Mouse (Mus musculus): Measurements from ENCODE around the gene Ntn5. TPM values are rescaled to one million over a fixed set of nuclear protein-coding genes. Genes with fewer than 3 reads are reported as not detected.

The Ntn5 gene
- total and polyA plus RNA-seq, 2 experiments from 2014 or later: 0.80 to 0.94 TPM

GRCm38 (mm10) chr7:45739162-45739763 is 55.4 kb downstream of the Ntn5 start:
- peak; percentile 85 for TF ChIP-seq CTCF (IDR thresholded peaks at IDR 0.05; ENCODE audit: low read depth)
- no peaks in the 10 kb centered on the region for H3K9me3 ChIP-seq (ENCODE audit: low read length)
- no peaks in the 10 kb centered on the region for H3K27me3 ChIP-seq (ENCODE audit: insufficient read depth, low read length)
- DNase-seq (ENCODE audit: low spot score): peak; percentile 92
- H3K9ac ChIP-seq (replicated peaks; ENCODE audit: low read length): no peak overlapping the region
- H3K4me1 ChIP-seq (ENCODE audit: insufficient read depth, low read length): no peaks in the 10 kb centered on the region
- H3K27ac ChIP-seq: no peak overlapping the region
- ATAC-seq: peak; percentile 86
- no peaks in the 10 kb centered on the region for H3K36me3 ChIP-seq (ENCODE audit: insufficient read depth, low read length)
- WGBS: 7% methylated on average over 9 of the region's 9 CpGs
- no peak overlapping the region for H3K4me3 ChIP-seq (ENCODE audit: low read length)
- H3K4me2 ChIP-seq (ENCODE audit: low read depth, low read length): no peak overlapping the region

GRCm38 (mm10) chr7:45739820-45740219 is 56.0 kb downstream of the Ntn5 start:
- Histone ChIP-seq H3K27ac (no peak overlapping the region), H3K36me3 (ENCODE audit: insufficient read depth, low read length) (no peaks in the 10 kb centered on the region), H3K9me3 (ENCODE audit: low read length) (no peaks in the 10 kb centered on the region), H3K4me2 (ENCODE audit: low read depth, low read length) (no peak overlapping the region), H3K27me3 (ENCODE audit: insufficient read depth, low read length) (no peaks in the 10 kb centered on the region), H3K4me3 (ENCODE audit: low read length) (no peak overlapping the region), H3K4me1 (ENCODE audit: insufficient read depth, low read length) (no peaks in the 10 kb centered on the region), H3K9ac (replicated peaks; ENCODE audit: low read length) (no peak overlapping the region)
- DNase-seq (ENCODE audit: low spot score) (no peak), ATAC-seq (no peak)
- WGBS: 69% methylated on average over 10 of the region's 10 CpGs
- no peak for TF ChIP-seq CTCF (IDR thresholded peaks at IDR 0.05; ENCODE audit: low read depth)

DNA sequence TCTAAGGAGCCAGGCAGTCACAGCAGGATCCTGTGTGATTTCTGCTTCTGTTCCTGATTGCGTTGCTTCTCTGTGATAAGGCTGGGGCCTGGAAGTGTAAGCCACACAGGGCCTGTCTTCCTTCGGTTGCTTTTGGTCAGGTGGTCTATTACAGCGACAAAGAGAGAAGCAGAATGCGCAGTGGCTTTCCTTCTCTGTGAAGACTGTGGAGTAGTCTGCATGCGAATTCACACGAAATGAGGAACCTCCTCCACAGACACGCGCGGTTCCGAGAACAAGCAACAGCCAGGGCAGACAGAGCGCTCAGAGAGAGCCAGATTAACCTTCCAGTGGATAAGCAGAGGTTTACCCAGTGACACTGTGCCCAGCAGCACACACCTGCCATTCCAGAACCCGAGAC is 57.5 kb downstream of the Ntn5 start:
- no peaks in the 10 kb centered on the region for H3K36me3 ChIP-seq (ENCODE audit: insufficient read depth, low read length)
- H3K9me3 ChIP-seq (ENCODE audit: low read length): no peaks in the 10 kb centered on the region
- H3K27ac ChIP-seq: no peak overlapping the region
- H3K4me1 ChIP-seq (ENCODE audit: insufficient read depth, low read length): no peaks in the 10 kb centered on the region
- ATAC-seq (no peak), DNase-seq (ENCODE audit: low spot score) (no peak)
- H3K4me3 ChIP-seq (ENCODE audit: low read length): no peak overlapping the region
- no peak overlapping the region for H3K9ac ChIP-seq (replicated peaks; ENCODE audit: low read length)
- no peak for TF ChIP-seq CTCF (IDR thresholded peaks at IDR 0.05; ENCODE audit: low read depth)
- no peaks in the 10 kb centered on the region for H3K27me3 ChIP-seq (ENCODE audit: insufficient read depth, low read length)
- 87% methylated on average over 12 of the region's 12 CpGs for WGBS
- H3K4me2 ChIP-seq (ENCODE audit: low read depth, low read length): no peak overlapping the region

GRCm38 (mm10) chr7:45741777-45742176 is 58.0 kb downstream of the Ntn5 start:
- Histone ChIP-seq H3K9me3 (ENCODE audit: low read length) (no peaks in the 10 kb centered on the region), H3K4me2 (ENCODE audit: low read depth, low read length) (peak overlapping the region; percentile 23; the same call in 1 of the 2 replicates), H3K9ac (replicated peaks; ENCODE audit: low read length) (0 out of 2 replicates have a peak overlapping the region, but pooled peaks have one; percentile 3), H3K27me3 (ENCODE audit: insufficient read depth, low read length) (no peaks in the 10 kb centered on the region), H3K27ac (no peak overlapping the region), H3K36me3 (ENCODE audit: insufficient read depth, low read length) (no peaks in the 10 kb centered on the region), H3K4me1 (ENCODE audit: insufficient read depth, low read length) (no peaks in the 10 kb centered on the region), H3K4me3 (ENCODE audit: low read length) (no peak overlapping the region)
- DNase-seq (ENCODE audit: low spot score) (no peak), ATAC-seq (no peak)
- TF ChIP-seq CTCF (IDR thresholded peaks at IDR 0.05; ENCODE audit: low read depth): no peak
- WGBS: 43% methylated on average over 11 of the region's 11 CpGs

- DNase-seq (ENCODE audit: low spot score) (peak; percentile 37), ATAC-seq (peak; percentile 30; the same call in 1 of the 2 replicates)
- Histone ChIP-seq H3K27ac (no peak overlapping the region), H3K9me3 (ENCODE audit: low read length) (no peaks in the 10 kb centered on the region), H3K9ac (replicated peaks; ENCODE audit: low read length) (0 out of 2 replicates have a peak overlapping the region, but pooled peaks have one; percentile 3), H3K4me3 (ENCODE audit: low read length) (no peak overlapping the region), H3K36me3 (ENCODE audit: insufficient read depth, low read length) (no peaks in the 10 kb centered on the region), H3K4me2 (ENCODE audit: low read depth, low read length) (peak overlapping the region; percentile 23; the same call in 1 of the 2 replicates), H3K4me1 (ENCODE audit: insufficient read depth, low read length) (no peaks in the 10 kb centered on the region), H3K27me3 (ENCODE audit: insufficient read depth, low read length) (no peaks in the 10 kb centered on the region)
- TF ChIP-seq CTCF (IDR thresholded peaks at IDR 0.05; ENCODE audit: low read depth): peak; percentile 55
- WGBS: 42% methylated on average over 19 of the region's 19 CpGs
Measured at GRCm38 (mm10) chr7:45742338-45742737, 58.5 kb downstream of the Ntn5 start.

Other genes with a start within 250 kb of the Ntn5 start
Only the 30 nearest of the 36 such genes appear.
- gene Tulp2, start 202.1 kb upstream of the Ntn5 start, total RNA-seq (2014; rRNA removed): 0.21 TPM in 1 of 2 replicates, not detected in the other
- 0.21 and 0.57 TPM in 2 replicates for gene Tulp2, start 202.1 kb upstream of the Ntn5 start, polyA plus RNA-seq (2015; fragmentation: Nextera tagmentation; extraction: Ambion mirVana)
- not detected in 2 replicates for gene Gm45808, start 197.2 kb upstream of the Ntn5 start, total RNA-seq (2014; rRNA removed)
- gene Gm45808, start 197.2 kb upstream of the Ntn5 start, polyA plus RNA-seq (2015; fragmentation: Nextera tagmentation; extraction: Ambion mirVana): not detected in 2 replicates
- gene Dhdh, start 195.2 kb upstream of the Ntn5 start, total RNA-seq (2014; rRNA removed): 4.3 and 4.7 TPM in 2 replicates
- 5.9 and 6.2 TPM in 2 replicates for gene Dhdh, start 195.2 kb upstream of the Ntn5 start, polyA plus RNA-seq (2015; fragmentation: Nextera tagmentation; extraction: Ambion mirVana)
- 91.6 and 93.7 TPM in 2 replicates for gene Nucb1, start 173.6 kb upstream of the Ntn5 start, total RNA-seq (2014; rRNA removed)
- gene Nucb1, start 173.6 kb upstream of the Ntn5 start, polyA plus RNA-seq (2015; fragmentation: Nextera tagmentation; extraction: Ambion mirVana): 133 and 144 TPM in 2 replicates
- 19.2 and 19.8 TPM in 2 replicates for gene Ppp1r15a, start 157.8 kb upstream of the Ntn5 start, total RNA-seq (2014; rRNA removed)
- gene Ppp1r15a, start 157.8 kb upstream of the Ntn5 start, polyA plus RNA-seq (2015; fragmentation: Nextera tagmentation; extraction: Ambion mirVana): 21.6 and 25.4 TPM in 2 replicates
- gene Plekha4, start 157.7 kb upstream of the Ntn5 start, total RNA-seq (2014; rRNA removed): 2.4 and 2.8 TPM in 2 replicates
- 2.1 and 2.2 TPM in 2 replicates for gene Plekha4, start 157.7 kb upstream of the Ntn5 start, polyA plus RNA-seq (2015; fragmentation: Nextera tagmentation; extraction: Ambion mirVana)
- gene Hsd17b14, start 129.1 kb upstream of the Ntn5 start, total RNA-seq (2014; rRNA removed): 0.68 TPM in 1 of 2 replicates, not detected in the other
- 0.54 and 0.89 TPM in 2 replicates for gene Hsd17b14, start 129.1 kb upstream of the Ntn5 start, polyA plus RNA-seq (2015; fragmentation: Nextera tagmentation; extraction: Ambion mirVana)
- gene Bcat2, start 113.9 kb upstream of the Ntn5 start, total RNA-seq (2014; rRNA removed): 11.1 and 17.8 TPM in 2 replicates
- 19.0 and 19.6 TPM in 2 replicates for gene Bcat2, start 113.9 kb upstream of the Ntn5 start, polyA plus RNA-seq (2015; fragmentation: Nextera tagmentation; extraction: Ambion mirVana)
- not detected in 2 replicates for gene Fgf21, start 68.5 kb upstream of the Ntn5 start, total RNA-seq (2014; rRNA removed)
- gene Fgf21, start 68.5 kb upstream of the Ntn5 start, polyA plus RNA-seq (2015; fragmentation: Nextera tagmentation; extraction: Ambion mirVana): not detected in 2 replicates
- 0.18 TPM in 1 of 2 replicates, not detected in the other for gene Fut1, start 66.7 kb upstream of the Ntn5 start, total RNA-seq (2014; rRNA removed)
- not detected in 2 replicates for gene Fut1, start 66.7 kb upstream of the Ntn5 start, polyA plus RNA-seq (2015; fragmentation: Nextera tagmentation; extraction: Ambion mirVana)
- 0.10 and 0.54 TPM in 2 replicates for gene Izumo1, start 62.2 kb upstream of the Ntn5 start, total RNA-seq (2014; rRNA removed)
- gene Izumo1, start 62.2 kb upstream of the Ntn5 start, polyA plus RNA-seq (2015; fragmentation: Nextera tagmentation; extraction: Ambion mirVana): 0.10 TPM in 1 of 2 replicates, not detected in the other
- 36.4 and 39.8 TPM in 2 replicates for gene Rasip1, start 56.5 kb upstream of the Ntn5 start, total RNA-seq (2014; rRNA removed)
- 18.7 TPM in 2 replicates for gene Rasip1, start 56.5 kb upstream of the Ntn5 start, polyA plus RNA-seq (2015; fragmentation: Nextera tagmentation; extraction: Ambion mirVana)
- 3.3 and 3.6 TPM in 2 replicates for gene Mamstr, start 44.0 kb upstream of the Ntn5 start, total RNA-seq (2014; rRNA removed)
- 2.9 and 3.9 TPM in 2 replicates for gene Mamstr, start 44.0 kb upstream of the Ntn5 start, polyA plus RNA-seq (2015; fragmentation: Nextera tagmentation; extraction: Ambion mirVana)
- 0.32 TPM in 1 of 2 replicates, not detected in the other for gene Fut2, start 17.6 kb upstream of the Ntn5 start, total RNA-seq (2014; rRNA removed)
- 0.15 and 0.67 TPM in 2 replicates for gene Fut2, start 17.6 kb upstream of the Ntn5 start, polyA plus RNA-seq (2015; fragmentation: Nextera tagmentation; extraction: Ambion mirVana)
- 0.68 and 0.79 TPM in 2 replicates for gene Sec1, start 10.4 kb downstream of the Ntn5 start, total RNA-seq (2014; rRNA removed)
- gene Sec1, start 10.4 kb downstream of the Ntn5 start, polyA plus RNA-seq (2015; fragmentation: Nextera tagmentation; extraction: Ambion mirVana): 0.35 and 0.48 TPM in 2 replicates
- 89.4 and 91.0 TPM in 2 replicates for gene Car11, start 15.8 kb downstream of the Ntn5 start, total RNA-seq (2014; rRNA removed)
- gene Car11, start 15.8 kb downstream of the Ntn5 start, polyA plus RNA-seq (2015; fragmentation: Nextera tagmentation; extraction: Ambion mirVana): 76.9 and 78.2 TPM in 2 replicates
- gene Dbp, start 21.1 kb downstream of the Ntn5 start, total RNA-seq (2014; rRNA removed): 4.2 and 12.2 TPM in 2 replicates
- gene Dbp, start 21.1 kb downstream of the Ntn5 start, polyA plus RNA-seq (2015; fragmentation: Nextera tagmentation; extraction: Ambion mirVana): 4.6 and 5.3 TPM in 2 replicates
- 999 and 1,175 TPM in 2 replicates for gene Rpl18, start 31.4 kb downstream of the Ntn5 start, total RNA-seq (2014; rRNA removed)
- 519 and 535 TPM in 2 replicates for gene Rpl18, start 31.4 kb downstream of the Ntn5 start, polyA plus RNA-seq (2015; fragmentation: Nextera tagmentation; extraction: Ambion mirVana)
- gene Sphk2, start 34.0 kb downstream of the Ntn5 start, total RNA-seq (2014; rRNA removed): 27.4 and 31.6 TPM in 2 replicates
- gene Sphk2, start 34.0 kb downstream of the Ntn5 start, polyA plus RNA-seq (2015; fragmentation: Nextera tagmentation; extraction: Ambion mirVana): 17.8 and 18.5 TPM in 2 replicates
- gene Fam83e, start 37.2 kb downstream of the Ntn5 start, total RNA-seq (2014; rRNA removed): 0.11 and 0.16 TPM in 2 replicates
- gene Fam83e, start 37.2 kb downstream of the Ntn5 start, polyA plus RNA-seq (2015; fragmentation: Nextera tagmentation; extraction: Ambion mirVana): 0.09 and 0.25 TPM in 2 replicates
- gene Spaca4, start 41.8 kb downstream of the Ntn5 start, total RNA-seq (2014; rRNA removed): not detected in 2 replicates
- not detected in 2 replicates for gene Spaca4, start 41.8 kb downstream of the Ntn5 start, polyA plus RNA-seq (2015; fragmentation: Nextera tagmentation; extraction: Ambion mirVana)
- 125 and 133 TPM in 2 replicates for gene Lmtk3, start 99.7 kb downstream of the Ntn5 start, total RNA-seq (2014; rRNA removed)
- gene Lmtk3, start 99.7 kb downstream of the Ntn5 start, polyA plus RNA-seq (2015; fragmentation: Nextera tagmentation; extraction: Ambion mirVana): 13.6 and 13.9 TPM in 2 replicates
- gene Sult2b1, start 100.6 kb downstream of the Ntn5 start, total RNA-seq (2014; rRNA removed): 4.7 and 12.1 TPM in 2 replicates
- gene Sult2b1, start 100.6 kb downstream of the Ntn5 start, polyA plus RNA-seq (2015; fragmentation: Nextera tagmentation; extraction: Ambion mirVana): 5.7 and 7.4 TPM in 2 replicates
- 176 and 221 TPM in 2 replicates for gene Cyth2, start 130.6 kb downstream of the Ntn5 start, total RNA-seq (2014; rRNA removed)
- gene Cyth2, start 130.6 kb downstream of the Ntn5 start, polyA plus RNA-seq (2015; fragmentation: Nextera tagmentation; extraction: Ambion mirVana): 209 and 216 TPM in 2 replicates
- gene Kcnj14, start 140.8 kb downstream of the Ntn5 start, total RNA-seq (2014; rRNA removed): 0.97 and 1.4 TPM in 2 replicates
- 0.89 and 1.2 TPM in 2 replicates for gene Kcnj14, start 140.8 kb downstream of the Ntn5 start, polyA plus RNA-seq (2015; fragmentation: Nextera tagmentation; extraction: Ambion mirVana)
- 29.1 and 34.6 TPM in 2 replicates for gene Grwd1, start 146.9 kb downstream of the Ntn5 start, total RNA-seq (2014; rRNA removed)
- gene Grwd1, start 146.9 kb downstream of the Ntn5 start, polyA plus RNA-seq (2015; fragmentation: Nextera tagmentation; extraction: Ambion mirVana): 44.6 and 48.6 TPM in 2 replicates
- gene Kdelr1, start 188.8 kb downstream of the Ntn5 start, total RNA-seq (2014; rRNA removed): 161 and 196 TPM in 2 replicates
- 45.9 and 50.2 TPM in 2 replicates for gene Kdelr1, start 188.8 kb downstream of the Ntn5 start, polyA plus RNA-seq (2015; fragmentation: Nextera tagmentation; extraction: Ambion mirVana)
- 37.8 and 44.9 TPM in 2 replicates for gene Grin2d, start 194.4 kb downstream of the Ntn5 start, total RNA-seq (2014; rRNA removed)
- 4.1 and 4.4 TPM in 2 replicates for gene Grin2d, start 194.4 kb downstream of the Ntn5 start, polyA plus RNA-seq (2015; fragmentation: Nextera tagmentation; extraction: Ambion mirVana)
- not detected in 2 replicates for gene Syngr4, start 212.7 kb downstream of the Ntn5 start, total RNA-seq (2014; rRNA removed)
- gene Syngr4, start 212.7 kb downstream of the Ntn5 start, polyA plus RNA-seq (2015; fragmentation: Nextera tagmentation; extraction: Ambion mirVana): 0.19 and 0.51 TPM in 2 replicates
- gene Tmem143, start 212.9 kb downstream of the Ntn5 start, total RNA-seq (2014; rRNA removed): 39.2 and 48.8 TPM in 2 replicates
- 4.6 and 6.8 TPM in 2 replicates for gene Tmem143, start 212.9 kb downstream of the Ntn5 start, polyA plus RNA-seq (2015; fragmentation: Nextera tagmentation; extraction: Ambion mirVana)

Measured in hindbrain, postnatal 0 days (tissue).